Mouse (Mus musculus) G1E-ER4 (cell line): Measurements from ENCODE around the gene Gbe1. TPM values are rescaled to one million over a fixed set of nuclear protein-coding genes. Genes with fewer than 3 reads are reported as not detected.

ENCODE experiments used
- GATA1 ChIP-seq: IDR thresholded peaks from one replicate; pipeline ENCODE4 v1.8.0; 2012; ENCODE audit warnings: low read length, inconsistent platforms
- polyA plus RNA-seq: library from polyadenylated mRNA; stranded (reverse); fragments of >175 nt; gene quantifications from 2 replicates; pipeline ENCODE4 v1.2.3, GENCODE M21; 2012

Gbe1 gene
- polyA plus RNA-seq, 1 experiment: 11.0 TPM

- TF ChIP-seq GATA1: no peak
Measured at GRCm38 (mm10) chr16:70617691-70618090, 303.9 kb downstream of the Gbe1 start.

GRCm38 (mm10) chr16:70618168-70618567, 304.4 kb downstream of the Gbe1 start:
- no peak for TF ChIP-seq GATA1
